Mouse (Mus musculus) limb, embryonic 14.5 days (tissue): Measurements from ENCODE around the gene Pcbp3. TPM values are rescaled to one million over a fixed set of nuclear protein-coding genes. Genes with fewer than 3 reads are reported as not detected.

ENCODE experiments used
- ATAC-seq: fragments of 200-750 bp; cut with Nextera tagmentation; 2 replicates; pipeline ENCODE4 v1.8.0; 2017; ENCODE audit warnings: low read depth, moderate number of reproducible peaks, moderate TSS enrichment; ENCODE audit not compliant: low FRiP score
- DNase-seq: peaks from one replicate; pipeline ENCODE4 v3.0.0-alpha.2; 2015; ENCODE audit warnings: low spot score
- H3K27ac ChIP-seq: fragments of 300-500 bp; sonication (generic); replicated peaks from 2 replicates; pipeline ENCODE4 v1.5.1; 2014; ENCODE audit warnings: low read depth, mild to moderate bottlenecking, low read length, moderate library complexity, mixed read lengths
- H3K27me3 ChIP-seq: fragments of 300-500 bp; sonication (generic); 2 replicates; pipeline ENCODE4 v1.6.1; 2014; ENCODE audit warnings: low read length, mixed read lengths; ENCODE audit not compliant: control insufficient read depth, insufficient read depth
- H3K36me3 ChIP-seq: fragments of 300-500 bp; sonication (generic); 2 replicates; pipeline ENCODE4 v1.6.1; 2014; ENCODE audit warnings: mild to moderate bottlenecking, low read length, moderate library complexity, mixed read lengths; ENCODE audit not compliant: control insufficient read depth, insufficient read depth
- H3K4me1 ChIP-seq: fragments of 300-500 bp; sonication (generic); 2 replicates; pipeline ENCODE4 v1.6.1; 2014; ENCODE audit warnings: antibody characterized with exemption, low read length, mixed read lengths; ENCODE audit not compliant: control insufficient read depth, insufficient read depth
- H3K4me2 ChIP-seq: fragments of 300-500 bp; sonication (generic); replicated peaks from 2 replicates; pipeline ENCODE4 v1.6.1; 2014; ENCODE audit warnings: low read depth, mild to moderate bottlenecking, low read length, moderate library complexity; ENCODE audit not compliant: severe bottlenecking
- H3K4me3 ChIP-seq: fragments of 300-500 bp; sonication (generic); replicated peaks from 2 replicates; pipeline ENCODE4 v1.5.1; 2014; ENCODE audit warnings: low read length
- H3K9ac ChIP-seq: fragments of 300-500 bp; sonication (generic); 2 replicates; pipeline ENCODE4 v1.6.1; 2014; ENCODE audit warnings: mild to moderate bottlenecking, low read depth, low read length, moderate library complexity; ENCODE audit not compliant: severe bottlenecking
- H3K9me3 ChIP-seq: fragments of 300-500 bp; sonication (generic); 2 replicates; pipeline ENCODE4 v1.6.1; 2016; ENCODE audit warnings: low read length; ENCODE audit not compliant: control insufficient read depth
- POLR2A ChIP-seq: fragments of 200-500 bp; IDR thresholded peaks from 2 replicates; pipeline ENCODE4 v1.8.0; 2012; ENCODE audit warnings: inconsistent platforms, mild to moderate bottlenecking, moderate library complexity, borderline replicate concordance; ENCODE audit not compliant: insufficient read depth, insufficient read length; ENCODE audit errors: extremely low read depth
- WGBS: fragments of 180-500 bp; shearing (Covaris S2); extraction: QIAGEN DNeasy Blood & Tissue Kit; methylation state at CpG from one replicate; pipeline ENCODE4 v1.1.7; 2014; 5-methylcytosine and 5-hydroxymethylcytosine counted together
- polyA plus RNA-seq, 2 experiments: library from polyadenylated mRNA; depleted of rRNA in 1 of 2; stranded (reverse) in 1 of 2; unstranded in 1 of 2; fragments of >200 nt; fragmentation: Nextera tagmentation in 1 of 2; extraction: Ambion mirVana in 1 of 2; gene quantifications; 2 replicates each; pipeline versions ENCODE4 v1.2.1 to v1.2.3; 2012 to 2014

The Pcbp3 gene
- polyA plus RNA-seq, 2 experiments, result 11.5 to 16.4 TPM

DNA sequence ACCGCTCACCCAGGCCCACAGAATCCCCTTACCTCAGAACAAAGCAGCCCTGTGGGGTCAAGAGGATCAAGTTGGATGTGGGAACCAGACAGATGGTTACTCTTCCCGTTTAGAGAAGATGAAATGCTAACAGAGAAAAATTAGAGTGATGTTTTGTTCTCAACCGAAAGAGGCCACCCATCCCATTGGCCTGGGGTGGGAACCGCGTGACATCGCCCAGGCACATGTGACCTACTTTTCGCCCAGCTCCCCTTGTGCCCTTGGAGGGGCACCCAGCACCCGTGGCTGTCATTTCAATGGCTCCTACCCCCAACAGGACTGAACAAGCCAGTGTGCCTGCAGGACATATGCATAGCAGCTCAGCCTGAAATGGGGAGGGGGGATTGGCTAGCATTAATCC, 139.0 kb downstream of the Pcbp3 start:
- no peak overlapping the region for H3K4me2 ChIP-seq
- ATAC-seq, result no peak
- no peaks in the 10 kb centered on the region for H3K27me3 ChIP-seq
- 88% methylated on average over 8 of the region's 8 CpGs for WGBS
- no peak overlapping the region for H3K9ac ChIP-seq
- TF ChIP-seq POLR2A, result no peak
- no peak overlapping the region for H3K4me3 ChIP-seq
- H3K4me1 ChIP-seq, result no peaks in the 10 kb centered on the region
- no peak overlapping the region for H3K27ac ChIP-seq
- no peaks in the 10 kb centered on the region for H3K9me3 ChIP-seq
- H3K36me3 ChIP-seq, result no peaks in the 10 kb centered on the region
- no peak for DNase-seq

DNA sequence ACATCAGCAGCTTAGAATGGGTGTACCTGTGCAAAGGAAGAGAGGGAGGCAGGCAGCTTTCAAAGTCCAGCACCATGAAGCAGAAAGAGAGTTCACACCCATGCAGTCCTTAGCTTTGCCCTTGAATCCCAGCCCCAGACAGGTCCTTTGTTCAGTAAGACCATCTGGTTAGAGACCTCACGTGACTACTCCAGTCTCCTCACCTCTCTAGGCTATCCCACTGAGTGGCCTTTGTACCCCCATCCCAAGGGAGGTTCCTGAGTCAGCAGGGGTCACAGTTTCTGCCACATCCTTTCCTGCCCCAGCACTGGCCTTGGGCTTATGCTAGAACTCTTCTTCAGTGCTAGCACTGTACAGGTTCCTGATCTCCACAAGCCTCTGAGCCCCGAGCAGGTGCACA, 142.4 kb downstream of the Pcbp3 start:
- Histone ChIP-seq H3K4me2 (no peak overlapping the region), H3K36me3 (no peaks in the 10 kb centered on the region), H3K27ac (no peak overlapping the region), H3K9me3 (no peaks in the 10 kb centered on the region), H3K27me3 (no peaks in the 10 kb centered on the region), H3K4me3 (no peak overlapping the region), H3K4me1 (no peaks in the 10 kb centered on the region), H3K9ac (no peak overlapping the region)
- DNase-seq, result no peak
- no peak for TF ChIP-seq POLR2A
- WGBS, result 67% methylated on average over 2 of the region's 2 CpGs
- ATAC-seq, result no peak

DNA sequence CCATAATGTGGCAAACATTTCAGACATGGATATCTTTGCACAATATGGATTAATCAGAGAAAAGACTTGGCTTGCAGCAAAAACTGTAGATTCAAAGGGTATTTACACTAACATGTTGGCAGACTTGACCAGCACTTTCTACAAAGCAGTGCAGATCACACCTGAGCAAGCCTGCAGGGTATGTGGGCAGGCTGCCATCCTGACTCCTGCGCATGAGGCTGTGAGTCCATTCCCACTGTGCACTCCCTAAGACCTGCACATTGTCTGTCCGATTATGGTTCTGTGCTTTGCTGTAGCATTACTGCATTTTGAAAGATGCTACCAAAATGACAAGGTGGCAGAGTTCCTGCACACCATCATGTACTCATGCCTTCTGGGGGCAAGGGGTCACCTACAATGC, 143.3 kb downstream of the Pcbp3 start:
- 95% methylated on average over 2 of the region's 2 CpGs for WGBS
- no peak overlapping the region for H3K4me3 ChIP-seq
- H3K27me3 ChIP-seq, result no peaks in the 10 kb centered on the region
- TF ChIP-seq POLR2A, result no peak
- no peak overlapping the region for H3K9ac ChIP-seq
- no peaks in the 10 kb centered on the region for H3K9me3 ChIP-seq
- no peaks in the 10 kb centered on the region for H3K36me3 ChIP-seq
- ATAC-seq (no peak), DNase-seq (no peak)
- no peak overlapping the region for H3K4me2 ChIP-seq
- H3K27ac ChIP-seq, result no peak overlapping the region
- no peaks in the 10 kb centered on the region for H3K4me1 ChIP-seq

DNA sequence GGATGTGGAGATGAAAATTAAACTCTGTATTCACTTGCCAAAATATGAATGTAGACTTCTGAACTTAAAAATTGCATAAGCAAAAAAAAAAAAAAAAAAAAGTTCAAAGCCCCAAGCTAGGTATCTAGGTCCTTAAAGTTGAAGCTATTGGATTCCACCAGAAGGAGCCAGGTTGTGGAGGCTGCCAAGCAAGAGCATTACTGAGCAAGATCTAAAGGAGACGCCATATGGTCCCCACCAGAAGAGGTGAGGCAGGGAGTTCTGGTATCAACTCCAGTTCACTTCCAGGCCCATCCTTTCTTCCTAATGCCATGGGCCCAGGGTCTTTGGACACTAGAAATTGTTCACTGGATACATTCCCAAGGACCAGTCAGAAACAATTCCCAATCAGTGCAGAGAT, 144.8 kb downstream of the Pcbp3 start:
- 80% methylated on average over 1 of the region's 1 CpGs for WGBS
- H3K4me3 ChIP-seq, result no peak overlapping the region
- no peaks in the 10 kb centered on the region for H3K4me1 ChIP-seq
- no peak overlapping the region for H3K4me2 ChIP-seq
- ATAC-seq (no peak), DNase-seq (no peak)
- no peaks in the 10 kb centered on the region for H3K9me3 ChIP-seq
- no peak overlapping the region for H3K9ac ChIP-seq
- H3K36me3 ChIP-seq, result no peaks in the 10 kb centered on the region
- H3K27me3 ChIP-seq, result no peaks in the 10 kb centered on the region
- no peak overlapping the region for H3K27ac ChIP-seq
- no peak for TF ChIP-seq POLR2A

DNA sequence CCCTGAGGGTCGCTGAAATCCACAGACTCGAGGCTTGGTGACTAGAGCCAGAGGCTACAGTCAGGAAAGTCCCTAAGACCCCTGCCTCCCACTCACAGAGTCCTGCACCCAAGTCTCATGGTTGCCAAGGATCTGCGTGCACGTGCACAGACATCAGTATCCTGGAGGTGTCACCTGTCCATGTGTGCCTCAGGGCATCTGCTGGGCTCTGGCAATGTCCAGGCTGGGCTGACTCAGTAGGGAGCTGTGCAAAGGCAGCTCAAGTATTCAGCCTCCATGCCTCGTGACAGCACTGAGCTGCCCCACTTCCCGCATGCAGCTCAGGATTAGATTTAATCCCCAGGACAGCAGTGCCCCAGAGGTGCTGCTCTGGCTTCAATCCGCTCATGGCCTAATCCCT, 145.3 kb downstream of the Pcbp3 start:
- 30% methylated on average over 7 of the region's 7 CpGs for WGBS
- no peaks in the 10 kb centered on the region for H3K36me3 ChIP-seq
- DNase-seq (no peak), ATAC-seq (no peak)
- no peak overlapping the region for H3K4me3 ChIP-seq
- no peak overlapping the region for H3K9ac ChIP-seq
- no peaks in the 10 kb centered on the region for H3K4me1 ChIP-seq
- TF ChIP-seq POLR2A, result no peak
- H3K27ac ChIP-seq, result no peak overlapping the region
- no peak overlapping the region for H3K4me2 ChIP-seq
- no peaks in the 10 kb centered on the region for H3K9me3 ChIP-seq
- no peaks in the 10 kb centered on the region for H3K27me3 ChIP-seq

DNA sequence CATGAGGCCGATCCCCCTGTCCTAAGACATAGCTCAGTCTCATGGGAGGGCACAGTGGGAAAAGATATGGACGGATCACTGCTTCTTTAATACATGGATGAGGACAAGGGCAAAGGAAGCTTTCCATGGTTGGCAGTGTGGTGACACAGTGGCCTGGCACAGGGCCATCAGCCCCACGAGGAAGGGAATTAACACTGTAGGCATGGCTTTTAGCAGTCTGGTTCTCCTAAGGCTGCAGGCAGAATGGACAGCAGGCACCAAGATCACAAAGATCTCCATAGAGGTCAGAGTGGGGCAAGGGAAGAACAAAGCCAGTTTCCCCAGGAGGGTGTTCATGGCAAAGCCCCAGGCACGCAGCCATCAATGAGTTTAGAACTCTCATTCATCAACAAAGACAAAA, 146.2 kb downstream of the Pcbp3 start:
- H3K4me3 ChIP-seq, result no peak overlapping the region
- no peaks in the 10 kb centered on the region for H3K9me3 ChIP-seq
- no peak for DNase-seq
- H3K27ac ChIP-seq, result no peak overlapping the region
- H3K27me3 ChIP-seq, result no peaks in the 10 kb centered on the region
- no peaks in the 10 kb centered on the region for H3K4me1 ChIP-seq
- no peaks in the 10 kb centered on the region for H3K36me3 ChIP-seq
- WGBS, result 68% methylated on average over 4 of the region's 4 CpGs
- H3K4me2 ChIP-seq, result no peak overlapping the region
- no peak overlapping the region for H3K9ac ChIP-seq
- ATAC-seq, result no peak
- TF ChIP-seq POLR2A, result no peak
